Mouse (Mus musculus): ENCODE measurements around the gene Gsx2.

GRCm38 (mm10) chr5:75121646-75122045 lies 46.2 kb downstream of the Gsx2 start:
- TF ChIP-seq MYOG (IDR thresholded peaks at IDR 0.05; ENCODE audit: control insufficient read depth, extremely low read depth, insufficient read length) (no peak), CTCF (IDR thresholded peaks at IDR 0.05; ENCODE audit: control insufficient read depth, insufficient read depth, insufficient read length) (no peak), CEBPB (IDR thresholded peaks at IDR 0.05; ENCODE audit: low read depth) (no peak), MAX (IDR thresholded peaks at IDR 0.05) (no peak), USF1 (IDR thresholded peaks at IDR 0.05; ENCODE audit: low read depth) (no peak), MYOD1 (IDR thresholded peaks at IDR 0.05; ENCODE audit: control insufficient read depth, insufficient read length, low read depth) (no peak)
